Mouse (Mus musculus) CD4-positive, CD25-positive, alpha-beta regulatory T cell, adult 4 months (primary cell): ENCODE measurements around the gene Kdelr1. TPM values are rescaled to one million over a fixed set of nuclear protein-coding genes. Genes with fewer than 3 reads are reported as not detected.

ENCODE experiments used
- ATAC-seq: one replicate; pipeline ENCODE4 v1.8.0; 2017
- polyA plus RNA-seq, 2 experiments: library from polyadenylated mRNA; unstranded; fragments of 100-300 nt; shearing (Covaris generic); gene quantifications; one replicate each; pipeline ENCODE4 v1.2.1; 2017

The Kdelr1 gene
- polyA plus RNA-seq, 2 experiments from 2014 or later: 21.2 to 27.0 TPM

- ATAC-seq: no peak
These were observed 44.6 kb downstream of the Kdelr1 start for GRCm38 (mm10) chr7:45917004-45917704.

GRCm38 (mm10) chr7:45917926-45918325, 45.4 kb downstream of the Kdelr1 start:
- no peak for ATAC-seq

GRCm38 (mm10) chr7:45919083-45919671, 46.6 kb downstream of the Kdelr1 start:
- no peak for ATAC-seq

- no peak for ATAC-seq
These were observed 47.2 kb downstream of the Kdelr1 start for GRCm38 (mm10) chr7:45919761-45920160.

GRCm38 (mm10) chr7:45920583-45921241, 48.1 kb downstream of the Kdelr1 start:
- no peak for ATAC-seq

GRCm38 (mm10) chr7:45921242-45921621, 48.7 kb downstream of the Kdelr1 start, which contains the start of gene Emp3:
Emp3 (minus strand) TSS chr7:45921404.
- peak; percentile 8 for ATAC-seq

- no peak for ATAC-seq
These were observed 49.5 kb downstream of the Kdelr1 start for GRCm38 (mm10) chr7:45921950-45922600.

GRCm38 (mm10) chr7:45922928-45923761, 50.6 kb downstream of the Kdelr1 start:
- ATAC-seq: peak; percentile 84

DNA sequence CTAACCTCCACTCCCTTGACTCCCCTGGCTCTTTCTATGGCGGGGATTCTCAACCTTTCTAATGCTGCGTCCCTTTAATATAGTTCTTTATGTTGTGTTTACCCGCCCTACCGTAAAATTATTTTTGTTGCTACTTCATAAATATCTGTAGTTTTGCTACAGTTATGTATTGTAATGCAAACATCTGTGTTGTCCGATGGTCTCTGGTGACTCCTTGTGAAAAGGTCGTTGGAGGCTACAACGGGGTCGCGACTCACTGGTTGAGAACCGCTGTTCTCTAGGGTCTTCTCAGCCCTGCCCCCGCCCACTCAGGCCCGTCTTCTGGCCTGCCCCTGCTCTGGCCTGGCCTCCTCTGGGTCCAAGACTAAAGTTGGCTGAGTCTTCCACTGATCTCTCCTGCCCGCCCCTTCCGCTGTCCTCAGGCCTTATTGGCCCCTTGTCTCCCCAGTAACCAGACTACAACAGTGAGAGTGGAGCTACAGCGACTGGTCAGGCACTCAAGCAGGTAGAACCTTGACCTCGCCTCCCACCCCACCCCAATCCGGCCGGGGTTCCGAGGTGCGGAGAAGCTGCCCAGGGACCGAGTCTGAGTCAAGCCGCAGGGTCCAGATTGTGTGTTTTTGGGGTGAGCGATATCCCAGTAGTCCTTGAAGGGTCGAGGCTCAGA, 51.3 kb downstream of the Kdelr1 start, which contains the start of gene Ccdc114:
Gene Ccdc114 (plus strand): TSS at position 311 of the 667 bp plus-strand sequence.
- ATAC-seq: no peak

DNA sequence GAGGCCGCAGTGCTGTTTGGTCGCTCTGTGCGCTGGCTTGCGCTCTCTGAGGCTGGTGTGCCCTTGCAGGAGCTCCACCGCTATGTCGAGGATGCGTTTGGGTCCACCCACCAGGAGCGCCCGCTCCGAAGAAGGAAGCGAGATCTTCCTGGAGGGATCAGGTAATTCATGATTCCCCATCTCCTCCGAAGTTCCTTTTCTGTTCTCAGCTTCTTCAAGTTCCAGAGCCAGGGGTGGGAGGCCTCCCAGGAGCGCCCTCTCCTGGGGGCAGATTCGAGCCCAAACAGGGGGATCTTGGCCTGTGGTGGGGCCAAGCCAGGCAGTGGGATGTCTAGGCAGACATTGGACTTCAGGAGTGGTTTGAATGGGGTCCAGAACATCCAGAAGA, 51.9 kb downstream of the Kdelr1 start:
- ATAC-seq: no peak

GRCm38 (mm10) chr7:45928626-45929295, 56.2 kb downstream of the Kdelr1 start:
- no peak for ATAC-seq

DNA sequence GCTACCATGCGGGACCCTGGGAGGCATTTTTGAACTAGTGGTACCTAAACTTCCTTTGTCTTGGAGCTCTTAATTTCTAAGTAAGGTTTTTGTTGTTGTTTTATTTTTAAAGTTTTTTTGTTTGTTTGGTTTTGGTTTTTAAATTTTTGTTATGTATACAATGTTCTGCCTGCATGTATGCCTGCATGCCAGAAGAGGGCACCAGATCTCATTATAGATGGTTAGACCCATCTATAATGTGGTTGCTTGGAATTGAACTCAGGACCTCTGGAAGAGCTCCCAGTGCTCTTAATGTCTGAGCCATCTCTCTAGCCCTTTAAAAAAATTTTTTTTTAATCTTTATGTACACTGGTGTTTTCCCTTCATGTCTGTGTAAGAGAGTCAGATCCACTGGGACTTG, 57.1 kb downstream of the Kdelr1 start:
- no peak for ATAC-seq

Other genes starting within 250 kb of the Kdelr1 start
- under 1 TPM in 1 of 2 experiments, not detected in 1; 0.20 TPM for gene Rasip1, start 245.3 kb upstream of the Kdelr1 start, polyA plus RNA-seq
- under 1 TPM; 0.32 to 0.40 TPM for gene Mamstr, start 232.8 kb upstream of the Kdelr1 start, polyA plus RNA-seq
- not detected for gene Fut2, start 206.4 kb upstream of the Kdelr1 start, polyA plus RNA-seq
- not detected for gene Ntn5, start 188.8 kb upstream of the Kdelr1 start, polyA plus RNA-seq
- under 1 TPM in 1 of 2 experiments, not detected in 1; 0.30 TPM for gene Sec1, start 178.4 kb upstream of the Kdelr1 start, polyA plus RNA-seq
- gene Car11, start 172.9 kb upstream of the Kdelr1 start, polyA plus RNA-seq: 1 to 10 TPM; 1.2 to 1.3 TPM
- gene Dbp, start 167.7 kb upstream of the Kdelr1 start, polyA plus RNA-seq: 1 to 10 TPM; 7.4 to 8.8 TPM
- gene Rpl18, start 157.3 kb upstream of the Kdelr1 start, polyA plus RNA-seq: 1,000 to 10,000 TPM; 2,369 to 2,427 TPM
- gene Sphk2, start 154.8 kb upstream of the Kdelr1 start, polyA plus RNA-seq: 10 to 100 TPM; 15.2 to 21.1 TPM
- gene Fam83e, start 151.6 kb upstream of the Kdelr1 start, polyA plus RNA-seq: not detected
- gene Spaca4, start 147.0 kb upstream of the Kdelr1 start, polyA plus RNA-seq: not detected
- not detected for gene Lmtk3, start 89.0 kb upstream of the Kdelr1 start, polyA plus RNA-seq
- gene Sult2b1, start 88.1 kb upstream of the Kdelr1 start, polyA plus RNA-seq: 1 to 10 TPM; 3.1 to 5.2 TPM
- 10 to 100 TPM; 20.8 to 21.4 TPM for gene Cyth2, start 58.2 kb upstream of the Kdelr1 start, polyA plus RNA-seq
- gene Kcnj14, start 48.0 kb upstream of the Kdelr1 start, polyA plus RNA-seq: not detected
- gene Grwd1, start 41.8 kb upstream of the Kdelr1 start, polyA plus RNA-seq: 10 to 100 TPM; 26.2 to 36.3 TPM
- gene Grin2d, start 5.6 kb downstream of the Kdelr1 start, polyA plus RNA-seq: under 1 TPM in 1 of 2 experiments, not detected in 1; 0.23 TPM
- gene Syngr4, start 23.9 kb downstream of the Kdelr1 start, polyA plus RNA-seq: not detected
- 1 to 10 TPM; 5.9 to 8.9 TPM for gene Tmem143, start 24.2 kb downstream of the Kdelr1 start, polyA plus RNA-seq
- 100 to 1,000 TPM; 575 to 614 TPM for gene Emp3, start 48.6 kb downstream of the Kdelr1 start, polyA plus RNA-seq
- gene Ccdc114, start 51.3 kb downstream of the Kdelr1 start, polyA plus RNA-seq: 1 to 10 TPM; 2.9 to 3.7 TPM
- gene Abcc6, start 157.5 kb downstream of the Kdelr1 start, polyA plus RNA-seq: not detected
- gene Nomo1, start 160.9 kb downstream of the Kdelr1 start, polyA plus RNA-seq: 10 to 100 TPM; 18.9 to 26.9 TPM
- gene Kcnj11, start 228.0 kb downstream of the Kdelr1 start, polyA plus RNA-seq: not detected